Mouse (Mus musculus): ENCODE data around the gene Nup210. TPM values are rescaled to one million over a fixed set of nuclear protein-coding genes. Genes with fewer than 3 reads are reported as not detected.
"Not testable (repeated sequence)": the region's sequence is repeated elsewhere in the genome, so short reads cannot be mapped to it uniquely, and the experiment has no call there.

Nup210 gene
- polyA plus RNA-seq, 1 experiment from 2014 or later, result 9.5 TPM

DNA sequence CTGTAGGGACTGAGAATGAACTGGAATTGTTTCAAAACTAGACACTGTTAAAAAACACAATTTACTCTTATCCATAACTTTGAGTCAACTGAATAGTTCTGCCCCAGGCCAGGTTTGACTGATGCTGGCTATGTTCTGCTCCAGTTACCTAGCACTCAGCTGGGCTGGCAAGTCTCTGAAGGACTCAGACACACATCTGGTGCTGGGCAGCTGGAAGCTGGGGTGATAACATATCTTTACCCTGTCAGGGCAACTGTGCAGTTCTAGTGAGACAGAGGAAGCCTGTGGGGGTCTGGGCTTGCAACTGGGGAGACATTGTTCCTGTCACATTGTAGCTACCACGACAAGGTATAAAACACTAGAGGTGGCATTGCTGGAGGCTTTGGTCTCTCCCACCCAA, 14.2 kb upstream of the Nup210 start:
- no peaks in the 10 kb centered on the region for H3K9me3 ChIP-seq
- WGBS, result 60% methylated on average over 1 of the region's 1 CpGs
- no peak overlapping the region for H3K4me3 ChIP-seq
- H3K9ac ChIP-seq, result no peak overlapping the region
- H3K4me1 ChIP-seq, result no peaks in the 10 kb centered on the region
- H3K27ac ChIP-seq, result no peak overlapping the region
- no peaks in the 10 kb centered on the region for H3K36me3 ChIP-seq
- no peak overlapping the region for H3K4me2 ChIP-seq (replicated peaks)
- H3K27me3 ChIP-seq, result no peaks in the 10 kb centered on the region; the same call in 1 of the 2 replicates
- ATAC-seq (ENCODE audit: insufficient number of reproducible peaks, insufficient read depth, low FRiP score, low TSS enrichment), result no peak

DNA sequence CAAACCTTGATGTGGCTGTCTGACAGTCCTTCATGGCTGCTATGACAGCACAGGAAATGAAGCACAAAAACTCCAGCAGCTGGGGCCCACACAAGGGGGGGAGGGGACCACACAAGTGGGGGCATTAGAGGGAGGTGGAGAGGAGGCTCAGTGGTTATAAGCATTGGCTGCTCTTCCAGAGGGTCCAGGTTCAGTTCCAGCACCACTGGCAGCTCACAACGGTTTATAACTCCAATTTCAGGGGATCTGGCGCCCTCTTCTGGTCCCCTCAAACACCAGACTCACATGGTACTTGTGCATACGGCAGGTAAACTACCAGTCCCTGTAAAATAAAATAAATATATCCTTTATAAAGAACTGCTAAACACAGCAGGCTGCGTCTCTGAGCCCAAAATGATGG, 12.4 kb upstream of the Nup210 start:
- no peaks in the 10 kb centered on the region; the same call in 1 of the 2 replicates for H3K27me3 ChIP-seq
- H3K4me1 ChIP-seq, result no peaks in the 10 kb centered on the region
- H3K4me2 ChIP-seq (replicated peaks), result no peak overlapping the region
- no peaks in the 10 kb centered on the region for H3K36me3 ChIP-seq
- ATAC-seq (ENCODE audit: insufficient number of reproducible peaks, insufficient read depth, low FRiP score, low TSS enrichment), result no peak
- no peak overlapping the region for H3K9ac ChIP-seq
- no peak overlapping the region for H3K27ac ChIP-seq
- 45% methylated on average over 4 of the region's 4 CpGs for WGBS
- H3K4me3 ChIP-seq, result no peak overlapping the region
- H3K9me3 ChIP-seq, result no peaks in the 10 kb centered on the region

DNA sequence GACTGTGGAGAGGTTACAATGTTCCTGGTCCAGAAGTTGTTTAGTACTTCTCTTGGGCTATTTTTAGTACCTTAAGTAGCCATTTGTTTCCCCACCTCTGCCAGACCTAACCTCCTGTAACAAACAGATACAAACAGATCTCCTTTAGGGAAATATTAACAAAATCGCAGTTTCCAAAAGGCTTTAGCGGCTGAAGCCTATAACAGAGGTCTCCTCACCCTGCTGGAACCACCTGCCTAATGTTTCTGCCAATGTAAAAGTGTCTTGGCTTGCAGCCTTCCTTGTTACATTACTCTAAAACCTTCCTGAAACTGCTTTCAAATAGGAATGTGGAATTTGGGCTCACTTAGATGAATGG, 8.6 kb upstream of the Nup210 start:
- no peak for ATAC-seq (ENCODE audit: insufficient number of reproducible peaks, insufficient read depth, low FRiP score, low TSS enrichment)
- Histone ChIP-seq H3K9ac (no peak overlapping the region), H3K27me3 (no peaks in the 10 kb centered on the region), H3K4me2 (replicated peaks) (no peak overlapping the region), H3K36me3 (no peaks in the 10 kb centered on the region), H3K4me1 (no peaks in the 10 kb centered on the region), H3K4me3 (no peak overlapping the region), H3K9me3 (no peaks in the 10 kb centered on the region), H3K27ac (no peak overlapping the region)
- WGBS, result 83% methylated on average over 2 of the region's 2 CpGs

DNA sequence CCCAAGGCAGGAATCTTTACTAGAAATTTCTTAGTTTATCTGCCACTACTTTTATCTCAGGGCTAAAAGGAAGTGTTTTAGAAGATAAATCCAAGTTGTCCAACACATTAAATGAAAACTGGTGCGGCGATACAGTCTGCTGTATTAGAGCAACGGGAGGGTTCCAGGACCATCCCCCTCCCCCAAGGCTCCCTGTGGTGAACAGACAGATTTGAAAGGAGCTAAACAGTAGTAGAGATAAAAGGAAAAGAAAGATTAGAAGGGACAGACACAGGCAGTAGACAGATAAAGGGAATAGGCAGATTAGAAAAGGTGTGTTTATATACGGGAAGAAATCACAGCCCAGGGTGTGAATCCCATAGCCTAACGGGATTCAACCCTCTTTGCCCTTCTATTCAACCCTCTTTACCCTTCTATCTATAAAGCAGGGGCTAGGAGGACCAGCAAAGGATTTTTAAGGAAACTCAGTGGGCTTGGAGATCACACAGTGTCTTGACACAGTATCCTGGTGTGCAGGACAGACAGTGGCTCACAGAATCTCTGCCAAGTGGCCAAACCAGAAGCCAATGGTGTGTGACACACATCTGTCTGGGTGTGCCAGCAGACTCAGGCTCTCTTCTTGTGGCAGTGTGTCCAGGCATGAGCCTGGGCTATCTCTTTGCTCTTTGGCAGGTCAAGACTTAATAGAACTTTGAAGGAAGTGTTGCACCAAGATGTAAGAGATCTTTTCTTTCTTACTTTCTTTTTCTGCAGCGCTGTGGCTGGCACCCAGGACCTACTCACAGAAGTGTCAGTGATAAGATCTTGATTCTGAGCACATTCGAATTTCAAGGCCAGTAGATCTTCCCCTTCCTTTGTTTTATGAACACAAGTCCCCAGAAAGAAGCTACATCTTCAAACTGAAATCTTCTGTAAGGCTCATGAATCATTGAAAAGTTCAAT, 7.9 kb upstream of the Nup210 start:
- WGBS, result 57% methylated on average over 7 of the region's 7 CpGs
- H3K9me3 ChIP-seq, result no peaks in the 10 kb centered on the region
- no peaks in the 10 kb centered on the region for H3K36me3 ChIP-seq
- no peak overlapping the region for H3K9ac ChIP-seq
- no peak for ATAC-seq (ENCODE audit: insufficient number of reproducible peaks, insufficient read depth, low FRiP score, low TSS enrichment)
- H3K27me3 ChIP-seq, result no peaks in the 10 kb centered on the region
- H3K4me1 ChIP-seq, result no peaks in the 10 kb centered on the region
- no peak overlapping the region for H3K4me3 ChIP-seq
- no peak overlapping the region for H3K4me2 ChIP-seq (replicated peaks)
- H3K27ac ChIP-seq, result no peak overlapping the region

DNA sequence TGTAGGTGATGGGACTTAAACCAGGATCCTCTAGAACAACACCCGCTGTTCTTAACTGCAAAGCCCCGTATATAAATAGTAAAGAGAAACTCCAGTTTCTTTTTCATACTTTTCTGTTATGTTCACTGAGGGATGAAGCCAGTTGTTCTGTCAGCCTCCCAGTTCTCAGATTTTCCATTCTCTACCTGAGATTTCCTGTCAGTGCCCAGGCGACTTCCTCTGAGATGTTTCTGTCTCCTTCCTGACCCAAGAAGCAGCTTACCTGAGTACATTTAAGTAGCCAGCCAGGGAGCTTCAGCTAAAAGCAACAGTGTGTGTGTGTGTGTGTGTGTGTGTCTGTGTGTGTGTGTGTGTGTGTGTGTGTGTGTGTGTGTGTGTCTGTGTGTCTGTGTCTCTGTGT, 6.8 kb upstream of the Nup210 start:
- Histone ChIP-seq H3K36me3 (no peaks in the 10 kb centered on the region), H3K4me2 (replicated peaks) (no peak overlapping the region), H3K9me3 (no peaks in the 10 kb centered on the region), H3K9ac (no peak overlapping the region), H3K4me1 (no peaks in the 10 kb centered on the region), H3K27ac (no peak overlapping the region), H3K27me3 (no peaks in the 10 kb centered on the region), H3K4me3 (no peak overlapping the region)
- WGBS, result 78% methylated on average over 3 of the region's 3 CpGs
- ATAC-seq (ENCODE audit: insufficient number of reproducible peaks, insufficient read depth, low FRiP score, low TSS enrichment), result no peak

DNA sequence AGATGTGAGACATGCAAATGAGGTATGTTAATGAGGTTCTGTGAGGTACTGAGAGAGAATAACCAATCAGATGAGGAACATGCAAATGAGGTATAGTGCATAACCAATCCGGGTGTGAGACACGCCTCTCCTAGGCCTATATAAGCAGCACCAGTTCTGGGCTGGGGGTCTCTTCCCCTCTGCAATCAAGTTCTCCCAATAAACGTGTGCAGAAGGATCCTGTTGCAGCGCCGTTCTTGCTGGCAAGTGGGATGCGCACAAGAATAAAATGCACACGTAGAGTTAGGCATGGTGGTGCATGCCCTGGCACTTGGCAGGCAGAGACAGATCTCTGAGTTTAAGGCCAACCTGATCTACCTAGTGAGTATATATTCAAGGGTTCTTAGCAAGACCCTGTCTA, 4.5 kb upstream of the Nup210 start:
- H3K4me1 ChIP-seq; H3K4me3 ChIP-seq; H3K27ac ChIP-seq; H3K9ac ChIP-seq; H3K4me2 ChIP-seq (replicated peaks); ATAC-seq (ENCODE audit: insufficient number of reproducible peaks, insufficient read depth, low FRiP score, low TSS enrichment); H3K36me3 ChIP-seq; H3K9me3 ChIP-seq: not testable (repeated sequence)
- 93% methylated on average over 7 of the region's 7 CpGs for WGBS
- H3K27me3 ChIP-seq, result peaks cover 12% of the 10 kb centered on the region

DNA sequence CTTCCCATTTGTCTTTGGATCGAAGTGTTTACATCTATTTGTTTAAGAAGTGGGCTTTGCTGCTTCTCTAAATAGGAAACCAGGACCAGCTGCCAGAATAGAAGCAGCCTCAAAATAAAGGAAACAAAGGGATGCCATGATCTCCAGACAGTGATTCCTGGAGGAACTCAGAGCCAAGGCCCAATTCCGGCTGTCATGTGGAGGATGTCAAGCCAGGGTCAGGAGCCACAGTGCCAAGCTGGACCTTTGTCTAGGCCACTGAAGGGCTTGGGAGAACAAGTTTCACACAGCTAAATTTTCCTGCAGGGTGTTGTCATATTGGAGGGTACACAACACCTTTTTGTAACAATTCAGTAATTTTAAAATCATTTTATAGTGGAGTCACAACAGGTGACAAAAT, 3.6 kb upstream of the Nup210 start:
- H3K27me3 ChIP-seq, result peaks cover 16% of the 10 kb centered on the region
- H3K4me1 ChIP-seq, result no peaks in the 10 kb centered on the region
- no peak overlapping the region for H3K4me2 ChIP-seq (replicated peaks)
- H3K4me3 ChIP-seq, result no peak overlapping the region
- no peaks in the 10 kb centered on the region for H3K9me3 ChIP-seq
- H3K36me3 ChIP-seq, result no peaks in the 10 kb centered on the region
- no peak for ATAC-seq (ENCODE audit: insufficient number of reproducible peaks, insufficient read depth, low FRiP score, low TSS enrichment)
- WGBS, result 80% methylated on average over 2 of the region's 2 CpGs
- H3K27ac ChIP-seq, result no peak overlapping the region
- no peak overlapping the region for H3K9ac ChIP-seq

DNA sequence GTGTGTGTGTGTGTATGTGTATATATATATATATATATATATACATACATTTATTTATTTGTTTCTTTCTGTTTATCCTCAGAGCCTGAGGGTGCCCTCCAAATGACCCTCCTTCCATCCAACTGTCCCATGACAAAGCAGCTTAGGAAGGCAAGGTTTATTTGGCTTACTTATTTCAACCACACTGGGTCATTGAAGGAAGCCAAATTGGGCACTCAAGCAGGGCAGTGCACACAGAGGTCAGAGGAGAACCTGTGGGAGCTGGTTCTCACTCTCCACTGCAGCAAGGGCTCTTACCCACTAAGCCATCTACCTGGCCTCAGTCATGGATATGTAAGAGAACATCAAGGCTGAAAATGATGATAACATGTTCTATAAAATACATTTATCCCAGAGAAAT, 1.9 kb upstream of the Nup210 start:
- no peak overlapping the region for H3K27ac ChIP-seq
- H3K4me1 ChIP-seq, result no peaks in the 10 kb centered on the region
- H3K27me3 ChIP-seq, result peaks cover 16% of the 10 kb centered on the region
- no peak for ATAC-seq (ENCODE audit: insufficient number of reproducible peaks, insufficient read depth, low FRiP score, low TSS enrichment)
- no peak overlapping the region for H3K4me2 ChIP-seq (replicated peaks)
- H3K36me3 ChIP-seq, result no peaks in the 10 kb centered on the region
- no peak overlapping the region for H3K4me3 ChIP-seq
- no peaks in the 10 kb centered on the region for H3K9me3 ChIP-seq
- no peak overlapping the region for H3K9ac ChIP-seq

DNA sequence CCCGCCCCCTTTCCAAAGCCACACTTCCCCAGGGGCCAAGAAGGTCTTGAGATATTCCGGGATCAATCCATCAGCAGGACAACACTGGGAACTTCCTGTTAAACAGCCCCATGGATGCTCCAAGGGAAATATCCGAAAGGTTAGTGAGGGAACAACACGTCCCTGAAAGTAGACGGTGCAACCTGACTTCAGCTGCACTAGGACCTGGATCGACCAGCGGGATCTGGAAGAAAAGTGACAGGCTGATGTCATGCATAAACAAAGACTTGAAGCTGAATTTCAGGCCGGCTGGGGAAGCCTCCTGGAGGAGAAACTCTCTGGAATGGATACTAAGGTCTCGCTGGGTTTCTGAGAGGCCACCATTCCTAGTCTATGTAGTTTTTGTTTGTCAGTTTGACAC, 520 bp upstream of the Nup210 start:
- Histone ChIP-seq H3K4me2 (replicated peaks) (peak overlapping the region; percentile 99), H3K9ac (no peak overlapping the region; the same call in 1 of the 2 replicates), H3K27ac (no peak overlapping the region), H3K4me1 (no peaks in the 10 kb centered on the region), H3K9me3 (no peaks in the 10 kb centered on the region), H3K27me3 (peaks cover 16% of the 10 kb centered on the region), H3K36me3 (no peaks in the 10 kb centered on the region), H3K4me3 (peak overlapping the region; percentile 53)
- WGBS, result 5% methylated on average over 9 of the region's 9 CpGs
- 0 out of 2 replicates have a peak, but pooled peaks have one; percentile 13 for ATAC-seq (ENCODE audit: insufficient number of reproducible peaks, insufficient read depth, low FRiP score, low TSS enrichment)

DNA sequence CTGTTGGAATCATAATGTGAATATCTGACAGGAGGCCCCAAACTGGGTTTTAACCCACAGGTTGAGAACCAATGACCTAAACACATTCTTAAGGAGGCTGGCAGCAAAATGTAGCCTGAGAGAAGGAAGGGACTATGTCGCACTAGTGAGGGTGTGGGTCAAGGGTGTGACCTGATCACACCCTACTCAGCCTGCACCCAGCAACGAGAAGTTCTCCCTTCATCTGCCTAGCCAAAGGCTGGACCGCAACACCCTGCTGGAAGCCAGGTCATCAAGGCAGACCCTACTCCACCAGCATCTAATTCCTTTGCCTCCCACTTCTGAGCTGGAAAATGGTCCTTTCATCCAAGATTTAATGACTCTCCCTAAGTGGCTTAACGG, 776 bp downstream of the Nup210 start:
- Histone ChIP-seq H3K9ac (peak overlapping the region; percentile 57; the same call in 1 of the 2 replicates), H3K9me3 (no peaks in the 10 kb centered on the region), H3K36me3 (no peaks in the 10 kb centered on the region), H3K4me2 (replicated peaks) (peak overlapping the region; percentile 99), H3K27me3 (peaks cover 16% of the 10 kb centered on the region), H3K4me1 (no peaks in the 10 kb centered on the region), H3K4me3 (peak overlapping the region; percentile 53), H3K27ac (0 out of 2 replicates have a peak overlapping the region, but pooled peaks have one; percentile 32)
- no peak for ATAC-seq (ENCODE audit: insufficient number of reproducible peaks, insufficient read depth, low FRiP score, low TSS enrichment)
- 24% methylated on average over 4 of the region's 4 CpGs for WGBS

DNA sequence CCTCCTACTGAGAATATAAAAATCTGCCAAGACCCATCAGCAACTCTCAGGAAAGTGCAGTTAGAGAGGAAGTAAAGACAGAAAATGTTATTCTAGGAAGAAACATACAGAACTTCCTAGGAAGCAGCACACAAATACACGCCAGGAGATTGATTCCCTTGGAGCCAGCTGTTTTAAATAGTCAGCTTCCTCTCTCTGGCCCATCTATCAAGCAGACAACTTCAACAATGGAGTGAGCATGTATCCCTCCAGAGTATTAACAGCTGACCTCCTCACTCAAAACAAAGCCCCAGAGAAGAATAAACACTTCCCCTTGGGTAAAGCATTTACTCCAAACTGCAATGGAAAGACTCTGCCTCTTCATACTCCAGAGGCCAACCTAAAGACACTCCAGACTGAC, 1.5 kb downstream of the Nup210 start:
- Histone ChIP-seq H3K9ac (no peak overlapping the region), H3K4me2 (replicated peaks) (no peak overlapping the region), H3K27ac (no peak overlapping the region), H3K4me3 (no peak overlapping the region), H3K4me1 (no peaks in the 10 kb centered on the region), H3K27me3 (peaks cover 16% of the 10 kb centered on the region), H3K9me3 (no peaks in the 10 kb centered on the region), H3K36me3 (no peaks in the 10 kb centered on the region)
- ATAC-seq (ENCODE audit: insufficient number of reproducible peaks, insufficient read depth, low FRiP score, low TSS enrichment), result no peak
- 33% methylated on average over 1 of the region's 1 CpGs for WGBS

DNA sequence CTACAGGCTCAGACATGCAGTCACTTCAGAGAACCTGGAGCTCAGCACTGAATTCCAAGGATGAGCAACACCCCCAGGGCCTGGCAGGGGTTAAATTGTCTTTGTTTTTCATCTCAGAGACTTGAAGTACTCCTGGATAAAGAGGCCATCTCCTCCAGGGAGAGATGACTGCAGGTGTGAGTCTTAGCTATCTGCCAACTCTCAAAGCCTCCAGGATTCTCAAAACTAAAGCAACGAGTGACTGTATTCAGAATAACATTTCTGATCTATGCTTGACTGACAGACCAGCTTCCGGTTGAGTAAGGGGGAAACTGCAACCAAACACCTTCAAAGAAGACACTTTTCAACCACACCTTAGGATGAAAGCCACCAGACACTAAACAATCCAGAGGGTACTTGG, 1.9 kb downstream of the Nup210 start:
- no peak for ATAC-seq (ENCODE audit: insufficient number of reproducible peaks, insufficient read depth, low FRiP score, low TSS enrichment)
- Histone ChIP-seq H3K27ac (no peak overlapping the region), H3K4me1 (no peaks in the 10 kb centered on the region; the same call in 1 of the 2 replicates), H3K9ac (no peak overlapping the region), H3K4me2 (replicated peaks) (no peak overlapping the region), H3K27me3 (peaks cover 16% of the 10 kb centered on the region), H3K36me3 (no peaks in the 10 kb centered on the region), H3K9me3 (no peaks in the 10 kb centered on the region), H3K4me3 (no peak overlapping the region)
- 41% methylated on average over 2 of the region's 2 CpGs for WGBS

All from embryonic facial prominence, embryonic 12.5 days (tissue).